Mouse (Mus musculus): ENCODE results near the gene Eif2s3y. TPM values are rescaled to one million over a fixed set of nuclear protein-coding genes. Genes with fewer than 3 reads are reported as not detected.

The Eif2s3y gene
- not detected for polyA plus RNA-seq (2014; fragmentation: Illumina TruSeq; extraction: RNeasy Lipid Tissue Mini Kit (QIAGEN cat#74804); ENCODE audit: low read depth, low replicate concordance)

GRCm38 (mm10) chrY:1009882-1010751, at the start of gene Eif2s3y:
Gene Eif2s3y (plus strand): TSS chrY:1010543.

Other genes with a start within 250 kb of the Eif2s3y start
- not detected for gene Zfy1, start 213.1 kb upstream of the Eif2s3y start, polyA plus RNA-seq (2014; fragmentation: Illumina TruSeq; extraction: RNeasy Lipid Tissue Mini Kit (QIAGEN cat#74804); ENCODE audit: low read depth, low replicate concordance)
- gene Uba1y, start 191.9 kb upstream of the Eif2s3y start, polyA plus RNA-seq (2014; fragmentation: Illumina TruSeq; extraction: RNeasy Lipid Tissue Mini Kit (QIAGEN cat#74804); ENCODE audit: low read depth, low replicate concordance): not detected
- gene Kdm5d, start 112.8 kb upstream of the Eif2s3y start, polyA plus RNA-seq (2014; fragmentation: Illumina TruSeq; extraction: RNeasy Lipid Tissue Mini Kit (QIAGEN cat#74804); ENCODE audit: low read depth, low replicate concordance): not detected
- not detected for gene Uty, start 235.2 kb downstream of the Eif2s3y start, polyA plus RNA-seq (2014; fragmentation: Illumina TruSeq; extraction: RNeasy Lipid Tissue Mini Kit (QIAGEN cat#74804); ENCODE audit: low read depth, low replicate concordance)